Mouse (Mus musculus) heart, postnatal 0 days (tissue): Measurements from ENCODE around the gene Rab11b.

ENCODE experiments used
- CTCF ChIP-seq: IDR thresholded peaks from 2 replicates; pipeline ENCODE4 v1.5.1; 2016; ENCODE audit warnings: antibody characterized with exemption, control low read depth, low read depth
- EP300 ChIP-seq: IDR thresholded peaks from 2 replicates; pipeline ENCODE4 v1.6.1; 2016; ENCODE audit warnings: antibody characterized with exemption, low read depth

- TF ChIP-seq CTCF (peak; percentile 62), EP300 (no peak)
These were observed 38.0 kb upstream of the Rab11b start for GRCm38 (mm10) chr17:33798306-33798705.
